Mouse (Mus musculus) embryonic fibroblast, embryonic 13.5 days (primary cell): ENCODE results near the gene Lsm10. TPM values are rescaled to one million over a fixed set of nuclear protein-coding genes. Genes with fewer than 3 reads are reported as not detected.

Experiments used
- H3K27ac ChIP-seq: 2 replicates; pipeline ENCODE4 v1.5.1; 2012; ENCODE audit warnings: low read length, control low read depth, inconsistent platforms; ENCODE audit not compliant: insufficient read depth
- H3K4me1 ChIP-seq: 2 replicates; pipeline ENCODE4 v1.6.1; 2011; ENCODE audit warnings: low read length; ENCODE audit not compliant: control insufficient read depth, insufficient read depth
- H3K4me3 ChIP-seq: 2 replicates; pipeline ENCODE4 v1.5.1; 2011; ENCODE audit warnings: mild to moderate bottlenecking, control low read depth, low read length; ENCODE audit not compliant: insufficient read depth
- CTCF ChIP-seq: IDR thresholded peaks from 2 replicates; pipeline ENCODE4 v1.5.1; 2011; ENCODE audit warnings: mild to moderate bottlenecking, control low read depth, low read length, moderate library complexity, borderline replicate concordance; ENCODE audit not compliant: insufficient read depth
- POLR2A ChIP-seq: IDR thresholded peaks from 2 replicates; pipeline ENCODE4 v1.6.1; 2011; ENCODE audit warnings: low read depth, mild to moderate bottlenecking, control low read depth, low read length, moderate library complexity
- polyA plus RNA-seq: library from polyadenylated mRNA; stranded (reverse); fragments of >200 nt; gene quantifications from 2 replicates; pipeline ENCODE4 v1.2.4, GENCODE M21; 2011; ENCODE audit warnings: low read depth; ENCODE audit not compliant: missing spikeins, insufficient read length

Lsm10 gene
- polyA plus RNA-seq, 1 experiment = 38.7 TPM

DNA sequence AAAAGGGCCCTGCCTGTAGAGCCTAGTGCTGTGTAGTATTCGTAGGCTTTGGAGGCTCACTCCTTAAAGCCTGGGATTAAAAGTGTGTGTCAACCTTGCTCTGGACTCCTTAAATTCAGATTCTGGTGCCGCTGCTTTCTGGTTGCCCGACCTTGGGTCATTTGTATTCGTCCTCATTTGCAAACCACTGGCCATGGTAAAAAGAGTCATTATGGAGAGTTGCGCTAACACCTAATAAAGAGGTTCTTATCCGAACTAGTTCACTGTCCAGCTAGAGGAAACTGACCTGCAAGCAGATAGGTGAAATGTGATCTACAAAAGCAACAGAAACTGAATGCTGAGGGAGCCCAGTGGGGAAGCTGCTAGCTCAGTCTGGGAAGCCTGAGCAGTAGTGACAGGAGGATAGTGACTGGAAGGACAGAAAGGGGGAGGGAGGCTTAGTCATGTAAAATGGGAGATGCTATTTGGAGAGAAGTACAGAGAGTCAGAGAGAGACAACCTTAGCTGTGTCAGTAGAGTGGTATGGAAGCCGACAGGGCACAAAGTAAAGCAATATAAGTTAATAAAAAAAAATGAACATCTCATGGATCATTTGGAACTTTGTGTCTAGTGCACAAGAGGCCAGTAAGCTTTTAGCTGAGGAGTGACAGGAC is 8.8 kb downstream of the Lsm10 start:
- H3K4me1 ChIP-seq = peaks cover 30% of the 10 kb centered on the region
- peak overlapping the region; percentile 84 for H3K4me3 ChIP-seq
- no peak for TF ChIP-seq POLR2A
- TF ChIP-seq CTCF = no peak
- H3K27ac ChIP-seq = no peak overlapping the region

DNA sequence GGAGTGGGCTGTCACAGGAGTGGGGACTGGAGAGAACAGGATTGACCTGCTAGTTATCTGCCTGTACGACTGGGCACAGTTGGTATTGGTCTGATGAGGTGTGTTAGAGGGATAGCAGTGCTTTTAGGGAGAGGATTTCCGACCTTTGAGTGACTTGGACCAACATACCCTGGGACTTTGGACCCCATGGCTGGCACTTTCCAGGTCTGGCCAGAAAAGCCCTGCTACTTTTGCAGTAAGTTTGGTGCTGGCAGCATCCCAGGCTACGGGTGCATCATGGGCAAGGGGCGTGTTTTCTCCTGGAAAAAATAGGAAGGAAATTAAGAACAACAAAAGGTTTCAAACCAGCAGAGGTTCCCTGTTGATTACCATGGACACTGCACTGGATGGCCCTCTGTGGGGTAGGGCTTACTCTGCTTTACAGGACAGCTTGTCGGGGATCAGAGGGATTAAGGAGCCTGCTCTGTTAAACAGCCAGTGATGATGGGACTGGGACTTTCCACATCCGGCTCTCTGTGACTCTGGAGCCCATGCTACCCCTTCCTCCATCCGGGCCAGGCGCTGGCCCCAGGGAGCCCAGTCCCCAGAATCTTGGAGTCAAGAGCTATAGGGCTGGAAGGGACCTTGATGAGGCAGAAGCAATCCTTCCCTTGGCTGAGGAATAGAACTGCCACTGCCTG is 11.8 kb downstream of the Lsm10 start:
- H3K27ac ChIP-seq = peak overlapping the region; percentile 34; the same call in 1 of the 2 replicates
- TF ChIP-seq POLR2A (no peak), CTCF (no peak)
- no peak overlapping the region for H3K4me3 ChIP-seq
- H3K4me1 ChIP-seq = peaks cover 36% of the 10 kb centered on the region

DNA sequence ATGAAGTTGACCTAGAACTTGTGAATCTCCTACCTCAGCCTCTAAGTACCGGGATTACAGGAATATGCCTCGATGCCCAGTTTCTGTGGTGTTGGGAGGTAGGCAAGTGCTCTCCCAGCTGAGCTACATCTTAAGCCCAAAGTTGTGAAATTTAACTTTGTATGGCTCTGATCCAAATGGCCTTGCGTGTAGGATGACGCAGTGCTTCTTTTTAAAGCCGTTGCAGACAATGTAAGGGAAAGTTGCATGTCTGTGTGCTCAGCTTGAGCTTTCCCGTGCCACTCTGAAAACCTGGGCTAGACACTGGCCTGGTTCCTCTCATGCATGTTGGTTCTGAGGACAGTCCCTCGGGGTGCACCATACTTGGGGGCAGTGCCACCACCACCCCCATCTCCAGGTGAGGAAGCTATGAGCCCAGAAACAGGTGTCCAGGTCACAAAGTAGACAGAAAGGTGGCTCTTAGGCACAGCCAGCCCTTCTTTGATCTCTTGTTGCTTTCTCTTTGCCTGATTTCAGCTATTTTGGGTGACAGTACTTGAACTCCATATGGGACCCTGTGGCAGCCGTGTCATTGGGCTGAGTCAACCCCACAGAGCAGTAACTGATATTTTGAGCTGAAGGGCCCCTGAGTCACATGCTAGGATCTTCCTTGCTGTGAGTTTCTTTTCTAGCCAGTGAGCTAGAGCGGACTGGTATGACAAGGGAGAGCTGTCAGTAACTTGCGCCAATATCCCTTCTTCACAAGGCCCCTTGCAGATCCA is 13.4 kb downstream of the Lsm10 start:
- TF ChIP-seq POLR2A (no peak), CTCF (no peak)
- H3K4me3 ChIP-seq = no peak overlapping the region
- peaks cover 47% of the 10 kb centered on the region for H3K4me1 ChIP-seq
- peak overlapping the region; percentile 90 for H3K27ac ChIP-seq

DNA sequence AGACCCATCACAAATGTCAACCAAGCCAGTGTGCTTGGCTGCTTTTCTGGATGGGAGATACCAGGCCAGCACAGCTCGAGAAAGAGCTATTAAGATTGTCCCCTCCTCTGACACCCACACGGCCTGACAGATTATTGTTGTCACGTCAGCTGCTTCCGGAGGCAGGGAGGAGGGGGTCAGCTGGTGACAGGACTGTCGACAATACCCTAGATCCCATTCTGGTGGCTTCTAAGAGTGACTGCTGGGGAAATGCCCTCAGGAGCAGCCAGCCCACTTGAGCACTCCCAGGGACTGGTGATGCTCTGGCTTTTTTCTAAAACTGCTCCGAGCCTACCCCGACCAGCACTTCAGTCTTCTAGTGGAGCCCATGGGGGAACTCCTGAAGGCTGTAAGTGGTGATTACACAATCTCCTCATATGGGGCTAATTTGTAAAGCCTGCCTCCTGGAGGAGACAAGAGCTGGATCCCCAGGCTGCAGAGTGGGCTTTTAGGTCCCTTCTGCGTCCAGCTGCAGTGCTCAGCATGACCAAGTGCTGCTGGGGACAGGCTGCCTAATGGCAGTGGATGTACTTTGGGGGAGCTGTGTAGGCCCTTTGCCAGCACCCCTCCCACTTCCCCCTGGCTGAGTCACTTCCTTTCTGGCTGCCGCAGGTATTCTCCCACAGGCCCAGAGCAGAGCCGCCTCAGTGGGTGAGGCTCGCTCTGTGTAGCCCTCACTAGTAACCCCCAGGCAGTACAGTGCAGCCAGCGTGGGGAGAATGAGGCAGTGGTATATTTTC is 14.1 kb downstream of the Lsm10 start:
- Histone ChIP-seq H3K4me3 (no peak overlapping the region), H3K4me1 (peaks cover 47% of the 10 kb centered on the region), H3K27ac (peak overlapping the region; percentile 90)
- TF ChIP-seq POLR2A (peak; percentile 61), CTCF (no peak)

DNA sequence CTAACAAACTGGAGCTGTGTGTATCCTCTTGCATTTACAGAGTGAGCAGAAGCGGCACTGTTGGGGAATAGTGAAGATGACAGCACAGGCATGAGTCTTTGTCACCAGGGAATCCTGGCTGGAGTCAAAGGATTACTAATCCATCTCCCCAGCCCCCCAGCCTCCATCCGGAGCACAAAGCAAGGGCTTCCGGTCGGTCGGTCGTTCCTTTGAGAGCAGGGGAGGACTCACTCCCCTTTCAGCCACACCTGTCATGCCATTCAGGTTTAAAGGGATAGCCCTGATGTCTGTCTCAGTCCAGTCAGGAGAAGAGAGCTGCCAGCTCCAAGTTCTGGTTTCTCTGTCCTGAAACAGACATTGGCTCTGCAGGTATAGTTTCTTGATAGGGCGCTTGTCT is 14.7 kb downstream of the Lsm10 start:
- Histone ChIP-seq H3K27ac (peak overlapping the region; percentile 90), H3K4me1 (peaks cover 44% of the 10 kb centered on the region), H3K4me3 (no peak overlapping the region)
- TF ChIP-seq CTCF (no peak), POLR2A (no peak; the same call in 1 of the 2 replicates)

DNA sequence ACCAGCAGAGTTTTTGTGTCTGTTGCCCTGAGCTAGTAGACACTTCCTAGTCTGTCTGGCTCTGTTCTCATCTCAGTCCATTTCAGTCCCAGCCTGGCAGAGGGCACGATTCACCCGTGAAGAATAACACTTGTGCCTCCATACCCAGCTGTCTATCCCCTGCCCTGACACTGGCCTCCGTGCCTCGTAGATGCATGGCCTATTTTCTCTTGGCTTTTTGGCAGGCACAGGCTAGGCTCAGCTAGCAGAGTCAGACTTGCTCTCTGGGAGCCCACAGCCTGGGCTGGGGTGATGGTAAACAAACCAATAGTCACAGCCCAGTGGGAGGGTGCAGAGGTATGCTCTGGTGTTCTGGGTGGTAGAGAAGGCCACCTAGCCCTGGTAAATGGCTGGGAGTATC is 16.8 kb downstream of the Lsm10 start:
- peak overlapping the region; percentile 3; the same call in 1 of the 2 replicates for H3K27ac ChIP-seq
- H3K4me3 ChIP-seq = no peak overlapping the region
- H3K4me1 ChIP-seq = peaks cover 41% of the 10 kb centered on the region
- TF ChIP-seq POLR2A (no peak), CTCF (no peak)

DNA sequence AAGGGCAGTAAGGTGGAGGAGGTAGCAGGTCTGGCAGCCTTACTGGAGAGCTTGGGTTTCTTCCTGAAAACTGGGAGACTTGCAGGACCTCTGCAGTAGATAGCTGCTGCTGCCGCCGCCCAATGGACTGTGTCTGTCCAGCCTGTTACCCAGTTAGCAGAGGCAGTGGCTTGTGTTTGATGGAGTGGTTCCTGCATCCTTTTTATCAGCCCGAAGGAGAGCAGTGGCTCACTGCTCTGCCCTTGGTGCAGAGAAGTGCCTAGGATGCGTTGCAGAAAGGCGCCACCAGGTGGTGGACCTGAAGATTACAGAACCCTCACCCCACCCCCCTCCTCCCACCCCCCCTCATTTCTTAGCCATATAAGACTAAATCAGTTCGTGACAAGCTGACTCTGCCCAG is 17.5 kb downstream of the Lsm10 start:
- TF ChIP-seq POLR2A = no peak
- TF ChIP-seq CTCF = peak; percentile 68; the same call in 1 of the 2 replicates
- no peak overlapping the region for H3K27ac ChIP-seq

DNA sequence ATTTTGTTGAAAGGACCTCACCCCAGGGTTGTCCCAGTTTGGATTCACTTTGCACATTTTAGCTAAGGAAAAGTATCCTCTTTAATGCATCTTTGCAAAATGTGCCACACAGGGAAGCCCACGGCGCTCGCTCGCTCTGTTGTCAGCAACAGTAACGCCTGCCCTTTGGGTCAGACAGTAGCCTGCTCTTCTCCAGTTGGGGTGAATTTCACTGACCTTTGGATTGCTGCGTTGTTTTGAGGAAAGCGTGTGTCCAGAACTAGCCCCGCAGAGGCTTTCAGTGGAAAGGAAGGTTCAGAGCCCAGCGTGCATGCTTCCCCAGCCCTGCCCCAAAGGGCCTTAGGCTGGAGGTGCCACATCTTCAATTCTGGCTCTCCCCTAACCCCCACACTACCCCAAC is 19.0 kb downstream of the Lsm10 start:
- TF ChIP-seq CTCF (no peak), POLR2A (no peak)
- Histone ChIP-seq H3K4me3 (no peak overlapping the region), H3K4me1 (peaks cover 24% of the 10 kb centered on the region), H3K27ac (no peak overlapping the region)

More for the DNA sequence above, 17.5 kb downstream of the Lsm10 start:
- Histone ChIP-seq H3K4me3 (no peak overlapping the region), H3K4me1 (peaks cover 36% of the 10 kb centered on the region)

DNA sequence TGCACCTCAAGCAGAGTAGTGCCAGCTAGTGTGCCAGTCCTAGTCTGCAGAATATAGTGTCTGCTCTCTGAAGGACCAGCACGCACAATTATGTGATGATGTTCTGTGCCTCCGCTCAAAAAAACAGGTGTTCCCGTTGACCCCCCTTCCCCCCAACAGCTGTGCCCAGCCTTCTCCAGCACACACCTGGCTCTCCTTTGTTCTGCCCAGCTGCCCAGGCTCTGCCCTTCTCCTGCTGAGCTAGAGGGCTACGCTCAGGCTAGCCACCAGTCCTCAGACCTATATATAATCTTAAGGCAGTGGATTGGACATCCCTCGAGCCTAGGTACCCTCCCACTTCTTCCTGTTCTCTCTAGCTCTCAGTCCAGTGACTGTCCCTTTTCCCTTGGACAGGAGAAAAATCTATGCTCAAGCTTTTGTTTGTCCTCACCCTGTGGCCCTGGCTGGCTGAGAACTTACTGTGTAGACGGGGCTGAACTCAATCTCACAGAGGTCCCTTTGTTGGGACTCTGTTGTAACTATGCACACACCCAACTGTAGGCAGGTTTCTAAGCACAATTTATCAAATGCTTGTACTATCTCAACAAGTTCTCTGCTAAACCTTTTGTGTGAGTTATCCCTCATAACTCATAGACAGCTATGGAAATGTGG is 19.6 kb downstream of the Lsm10 start:
- Histone ChIP-seq H3K4me3 (no peak overlapping the region), H3K4me1 (peaks cover 22% of the 10 kb centered on the region), H3K27ac (no peak overlapping the region)
- no peak for TF ChIP-seq CTCF
- TF ChIP-seq POLR2A = no peak
